Mouse (Mus musculus): ENCODE data around the gene Drc3.

DNA sequence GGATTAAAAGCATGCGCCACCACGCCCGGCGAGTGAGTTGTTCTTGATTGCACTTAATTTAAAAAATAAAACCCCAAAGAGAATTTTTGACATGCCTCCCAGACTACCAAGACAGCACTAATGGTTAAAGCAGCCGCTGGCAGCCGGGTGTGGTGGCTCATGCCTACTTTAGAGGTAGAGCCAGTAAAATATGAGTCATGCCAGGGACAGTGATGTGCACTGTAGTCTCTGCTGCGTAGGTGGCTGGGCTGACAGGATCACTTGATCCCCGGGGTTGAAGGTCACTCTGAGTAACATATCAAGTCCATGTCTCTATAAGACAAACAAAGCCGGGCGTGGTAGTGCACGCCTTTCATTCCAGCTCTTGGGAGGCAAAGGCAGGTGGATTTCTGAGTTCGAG lies 13.8 kb upstream of the Drc3 start:
- TF ChIP-seq CTCF (conservative IDR thresholded peaks at IDR 0.05; ENCODE audit: low read length) (no peak), NANOG (IDR thresholded peaks at IDR 0.05; ENCODE audit: borderline replicate concordance, low read length) (no peak)
